Mouse (Mus musculus): ENCODE measurements around the gene Ddr1. TPM values are rescaled to one million over a fixed set of nuclear protein-coding genes. Genes with fewer than 3 reads are reported as not detected.
"Not testable (repeated sequence)": the region's sequence is repeated elsewhere in the genome, so short reads cannot be mapped to it uniquely, and the experiment has no call there.

The Ddr1 gene
- polyA plus RNA-seq, 1 experiment from 2014 or later, result 51.9 TPM

DNA sequence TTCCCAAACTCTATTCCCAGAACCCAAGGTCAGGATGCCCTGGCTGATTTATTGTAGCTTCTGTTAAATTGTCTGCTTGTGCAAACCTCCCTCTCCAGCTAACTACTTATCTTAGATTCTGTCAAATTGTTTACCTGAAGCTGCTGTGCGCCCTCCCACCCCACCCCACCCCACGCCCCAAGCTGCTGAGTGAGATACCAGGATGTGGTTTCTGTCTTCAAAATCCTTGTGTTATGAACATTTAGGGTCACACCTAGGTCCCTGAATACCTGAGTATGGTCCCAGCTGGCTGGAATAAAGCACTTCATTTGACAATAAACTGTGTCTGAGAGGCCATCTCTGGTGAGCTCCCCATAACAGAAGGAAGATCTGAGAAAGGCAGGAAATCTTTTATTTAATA, 30.1 kb upstream of the Ddr1 start:
- Histone ChIP-seq H3K9ac (no peak overlapping the region), H3K9me3 (no peaks in the 10 kb centered on the region)
- no peak for ATAC-seq (ENCODE audit: borderline replicate concordance, extremely low read depth, low FRiP score, low TSS enrichment)

DNA sequence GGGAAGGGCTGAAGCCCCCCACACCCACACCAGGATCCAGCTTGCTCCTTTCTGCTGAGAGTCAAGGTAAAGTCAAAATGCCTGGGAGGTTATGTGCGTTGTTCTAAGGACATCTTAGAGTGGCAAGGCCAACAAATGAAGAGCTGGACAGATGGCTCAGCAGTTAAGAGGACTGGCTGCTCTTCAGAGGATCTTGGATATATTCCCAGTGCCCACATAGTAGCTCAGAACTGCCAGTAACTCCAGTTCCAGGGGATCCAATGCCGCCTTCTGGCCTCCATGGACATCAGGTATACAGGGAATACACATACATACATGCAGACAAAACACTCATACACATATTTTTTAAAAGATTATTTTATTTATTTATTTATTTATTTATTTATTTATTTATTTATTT, 29.0 kb upstream of the Ddr1 start:
- Histone ChIP-seq H3K4me1 (no peaks in the 10 kb centered on the region; the same call in 1 of the 2 replicates), H3K4me2 (no peak overlapping the region), H3K27ac (no peak overlapping the region), H3K9me3 (no peaks in the 10 kb centered on the region), H3K4me3 (no peak overlapping the region), H3K36me3 (no peaks in the 10 kb centered on the region), H3K27me3 (no peaks in the 10 kb centered on the region), H3K9ac (no peak overlapping the region)
- WGBS, result 86% methylated on average over 2 of the region's 2 CpGs
- ATAC-seq (ENCODE audit: borderline replicate concordance, extremely low read depth, low FRiP score, low TSS enrichment), result no peak

More for the DNA sequence above, 30.1 kb upstream of the Ddr1 start:
- Histone ChIP-seq H3K4me2 (no peak overlapping the region), H3K27ac (no peak overlapping the region), H3K4me1 (no peaks in the 10 kb centered on the region; the same call in 1 of the 2 replicates), H3K4me3 (no peak overlapping the region), H3K27me3 (0 out of 2 replicates have a peak, but pooled peaks cover 8% of the 10 kb centered on the region), H3K36me3 (no peaks in the 10 kb centered on the region)
- WGBS, result 20% methylated on average over 2 of the region's 2 CpGs

DNA sequence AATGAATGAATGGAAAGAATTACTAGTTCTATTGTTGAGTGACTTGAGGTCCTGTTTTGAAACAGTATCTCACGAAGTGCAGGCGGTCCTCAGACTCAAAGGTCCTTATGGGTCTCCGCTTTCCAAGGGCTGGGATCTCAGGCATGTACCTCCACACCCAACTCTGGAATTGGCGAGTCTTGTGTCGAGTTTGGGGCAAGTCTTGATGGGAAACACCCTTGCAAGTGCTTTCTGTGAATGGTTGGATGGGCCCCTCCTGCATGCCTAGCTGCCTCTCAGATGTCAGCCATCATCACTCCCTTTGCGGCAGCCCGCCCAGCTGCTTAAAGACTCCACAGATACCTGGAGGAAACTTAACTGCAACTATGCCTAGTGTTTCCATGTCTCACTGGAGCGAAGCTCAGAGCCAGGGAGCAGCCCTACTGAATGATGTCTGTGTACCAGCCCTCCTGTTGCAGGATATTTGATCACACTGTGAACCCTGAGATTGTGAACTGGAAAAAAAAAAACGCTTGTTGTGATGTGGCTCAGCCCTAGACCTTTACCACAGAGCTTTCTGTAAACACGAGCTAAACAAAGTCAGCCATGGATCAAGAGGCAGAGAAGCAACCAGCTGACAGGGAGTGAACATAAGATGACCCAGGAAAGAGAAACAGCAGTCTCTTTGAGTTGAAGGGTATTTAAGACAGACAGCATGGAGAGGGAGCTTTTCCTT, 27.2 kb upstream of the Ddr1 start:
- 50% methylated on average over 10 of the region's 10 CpGs for WGBS
- ATAC-seq (ENCODE audit: borderline replicate concordance, extremely low read depth, low FRiP score, low TSS enrichment), result no peak
- Histone ChIP-seq H3K9ac (no peak overlapping the region), H3K4me2 (no peak overlapping the region), H3K27me3 (no peaks in the 10 kb centered on the region), H3K4me1 (no peaks in the 10 kb centered on the region; the same call in 1 of the 2 replicates), H3K36me3 (no peaks in the 10 kb centered on the region), H3K9me3 (no peaks in the 10 kb centered on the region), H3K4me3 (no peak overlapping the region), H3K27ac (no peak overlapping the region)

DNA sequence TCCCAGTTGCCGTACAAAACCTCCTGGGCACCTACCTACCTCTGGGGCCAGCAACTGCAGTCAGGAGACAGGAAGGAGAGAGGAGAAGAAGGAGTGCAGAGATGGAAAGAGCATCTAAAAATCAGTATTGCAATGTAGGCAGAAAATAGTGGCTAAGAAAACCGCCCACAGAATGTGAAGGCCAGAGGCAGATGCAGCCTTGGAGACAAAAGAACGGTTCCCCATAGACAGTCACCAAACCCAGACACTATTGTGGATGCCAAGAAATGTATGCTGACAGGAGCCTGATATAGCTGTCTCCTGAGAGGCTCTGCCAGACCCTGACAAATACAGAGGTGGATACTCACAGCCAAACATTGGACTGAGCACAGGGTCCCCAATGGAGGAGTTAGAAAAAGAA, 25.7 kb upstream of the Ddr1 start:
- not testable (repeated sequence) for H3K9ac ChIP-seq; H3K9me3 ChIP-seq; H3K4me3 ChIP-seq; H3K27ac ChIP-seq; H3K4me1 ChIP-seq; H3K4me2 ChIP-seq; H3K27me3 ChIP-seq; H3K36me3 ChIP-seq; ATAC-seq (ENCODE audit: borderline replicate concordance, extremely low read depth, low FRiP score, low TSS enrichment)
- 70% methylated on average over 3 of the region's 3 CpGs for WGBS

DNA sequence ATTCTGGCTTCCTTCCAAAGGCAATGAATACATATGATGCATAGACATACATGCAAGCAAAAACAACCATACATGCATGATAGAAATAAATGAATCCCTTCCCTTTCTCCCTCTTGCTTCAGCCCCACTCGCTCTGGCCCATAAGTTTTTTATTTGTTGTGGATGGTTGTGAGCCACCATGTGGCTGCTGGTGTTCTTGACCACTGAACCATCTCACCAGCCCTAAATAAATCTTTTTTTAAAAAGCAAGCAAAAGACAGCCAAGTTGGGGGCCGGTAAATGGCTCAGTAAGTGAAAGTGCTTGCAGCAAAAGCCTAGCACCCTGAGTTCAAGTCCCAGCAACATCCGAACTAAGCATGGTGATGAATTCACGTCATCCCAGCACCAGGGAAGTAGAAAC, 24.4 kb upstream of the Ddr1 start:
- H3K4me3 ChIP-seq, result no peak overlapping the region
- no peak overlapping the region for H3K9ac ChIP-seq
- no peak for ATAC-seq (ENCODE audit: borderline replicate concordance, extremely low read depth, low FRiP score, low TSS enrichment)
- no peaks in the 10 kb centered on the region; the same call in 1 of the 2 replicates for H3K27me3 ChIP-seq
- H3K27ac ChIP-seq, result no peak overlapping the region
- H3K36me3 ChIP-seq, result no peaks in the 10 kb centered on the region
- no peak overlapping the region for H3K4me2 ChIP-seq
- H3K4me1 ChIP-seq, result peaks cover 9% of the 10 kb centered on the region
- no peaks in the 10 kb centered on the region for H3K9me3 ChIP-seq
- WGBS, result 83% methylated on average over 4 of the region's 4 CpGs

DNA sequence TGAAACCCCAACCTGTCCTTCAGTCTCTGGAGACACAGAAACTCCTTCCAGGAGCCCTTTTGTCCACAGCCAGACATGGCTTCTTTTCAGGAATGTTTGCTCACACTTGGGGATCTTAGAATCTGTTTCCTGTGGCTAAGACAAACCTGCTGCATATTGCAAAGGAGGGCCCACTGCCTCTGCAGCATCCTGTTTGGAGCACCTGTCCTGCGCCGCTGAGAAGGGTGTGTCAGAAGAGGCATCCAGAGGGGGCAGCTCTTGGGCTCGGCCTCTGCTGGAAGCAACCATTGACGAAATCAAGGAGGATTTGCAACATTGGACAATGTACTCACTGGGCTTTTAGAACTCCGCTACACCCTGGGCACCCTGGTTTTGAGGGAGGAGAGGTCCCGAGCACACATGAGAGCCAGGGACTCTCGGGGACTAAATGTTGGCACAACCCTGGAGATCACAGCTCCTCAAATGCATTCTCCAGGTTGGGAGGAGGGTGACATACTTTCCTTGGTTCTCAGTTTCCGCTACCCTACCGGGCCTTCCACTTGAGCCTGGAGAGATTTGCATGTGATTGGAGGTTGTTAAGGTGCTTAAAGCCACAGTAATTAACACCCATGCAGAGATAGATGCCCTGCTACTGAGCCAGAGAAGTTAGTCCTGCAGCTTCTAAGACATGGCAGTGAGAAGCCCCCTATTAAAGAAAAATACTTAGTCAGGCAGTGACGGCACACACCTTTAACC, 23.2 kb upstream of the Ddr1 start:
- H3K27ac ChIP-seq, result no peak overlapping the region
- no peak overlapping the region for H3K4me2 ChIP-seq
- H3K9me3 ChIP-seq, result no peaks in the 10 kb centered on the region
- no peak for ATAC-seq (ENCODE audit: borderline replicate concordance, extremely low read depth, low FRiP score, low TSS enrichment)
- no peak overlapping the region for H3K9ac ChIP-seq
- no peaks in the 10 kb centered on the region; the same call in 1 of the 2 replicates for H3K27me3 ChIP-seq
- 38% methylated on average over 10 of the region's 10 CpGs for WGBS
- no peaks in the 10 kb centered on the region for H3K36me3 ChIP-seq
- H3K4me3 ChIP-seq, result no peak overlapping the region
- peaks cover 9% of the 10 kb centered on the region for H3K4me1 ChIP-seq

DNA sequence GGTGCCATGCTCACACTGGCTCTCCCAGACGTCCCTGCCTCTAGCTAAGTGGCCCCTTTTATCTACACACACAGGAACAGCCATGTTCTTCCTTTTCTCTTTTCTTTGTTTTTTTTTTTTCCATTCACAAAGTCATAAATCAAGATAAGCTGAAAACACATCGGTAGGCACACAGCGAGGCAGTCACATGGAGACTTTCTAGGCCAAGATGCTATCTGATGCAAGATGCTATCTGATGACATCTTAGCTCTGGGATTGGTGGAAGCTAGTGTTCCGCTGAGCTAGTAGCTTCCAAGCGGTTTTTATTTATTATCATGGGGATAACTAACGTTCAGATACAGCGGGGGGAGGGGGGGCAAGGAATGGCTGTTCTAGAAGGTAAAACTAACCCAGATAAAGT, 22.6 kb upstream of the Ddr1 start:
- no peak for ATAC-seq (ENCODE audit: borderline replicate concordance, extremely low read depth, low FRiP score, low TSS enrichment)
- Histone ChIP-seq H3K36me3 (no peaks in the 10 kb centered on the region), H3K4me1 (peaks cover 10% of the 10 kb centered on the region), H3K9me3 (no peaks in the 10 kb centered on the region), H3K27me3 (no peaks in the 10 kb centered on the region; the same call in 1 of the 2 replicates), H3K4me2 (no peak overlapping the region), H3K9ac (no peak overlapping the region), H3K27ac (no peak overlapping the region), H3K4me3 (no peak overlapping the region)
- WGBS, result 23% methylated on average over 7 of the region's 7 CpGs

DNA sequence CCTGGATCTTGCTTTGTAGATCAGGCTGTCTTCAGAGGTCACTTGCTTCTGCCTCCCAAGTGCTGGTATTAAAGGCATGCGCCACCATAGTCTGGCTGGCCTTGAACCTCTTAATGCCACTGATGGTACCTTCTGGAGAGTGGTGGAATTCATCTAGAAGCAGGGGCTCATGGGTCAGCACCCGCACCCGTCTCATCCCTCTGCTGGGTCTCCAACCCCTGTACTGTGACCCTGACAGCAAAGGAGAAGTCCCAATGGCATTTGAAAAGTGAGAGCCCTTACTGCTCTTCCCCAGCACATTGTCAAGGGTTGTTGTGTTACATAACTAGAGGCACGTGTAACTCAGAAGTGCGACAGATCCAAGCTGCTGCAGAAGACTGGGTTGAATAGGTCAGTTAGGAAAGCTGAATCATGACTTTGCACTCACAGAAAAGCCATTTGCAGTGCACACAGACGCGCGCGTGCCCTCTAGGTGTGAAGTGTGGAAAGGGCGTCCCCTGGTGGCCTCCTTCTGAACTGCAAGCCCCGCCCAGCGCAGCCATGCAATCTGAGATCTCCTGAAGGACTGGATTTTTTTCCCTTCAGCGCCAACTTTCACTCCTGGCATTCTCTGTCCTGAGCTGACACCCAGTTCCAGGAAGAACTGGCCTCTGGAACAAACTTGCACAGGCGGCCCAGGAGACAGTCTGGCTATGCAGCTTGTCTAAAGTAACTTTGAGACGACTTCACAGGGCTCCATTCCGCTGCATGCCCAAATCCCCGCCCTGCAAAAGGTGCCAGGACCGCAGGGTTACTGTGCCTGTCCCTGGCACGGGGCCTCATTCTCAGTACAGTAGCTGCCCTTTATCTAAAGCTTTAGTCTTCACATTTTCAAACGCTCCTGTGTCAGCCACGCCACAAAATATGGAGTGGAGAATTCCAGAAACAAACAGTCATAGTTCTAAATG, 21.1 kb upstream of the Ddr1 start:
- Histone ChIP-seq H3K36me3 (no peaks in the 10 kb centered on the region), H3K9me3 (no peaks in the 10 kb centered on the region), H3K9ac (no peak overlapping the region), H3K27me3 (no peaks in the 10 kb centered on the region; the same call in 1 of the 2 replicates), H3K4me2 (peak overlapping the region; percentile 39), H3K27ac (peak overlapping the region; percentile 18; the same call in 1 of the 2 replicates), H3K4me3 (no peak overlapping the region), H3K4me1 (peaks cover 24% of the 10 kb centered on the region)
- 19% methylated on average over 21 of the region's 21 CpGs for WGBS
- ATAC-seq (ENCODE audit: borderline replicate concordance, extremely low read depth, low FRiP score, low TSS enrichment), result peak; percentile 75

DNA sequence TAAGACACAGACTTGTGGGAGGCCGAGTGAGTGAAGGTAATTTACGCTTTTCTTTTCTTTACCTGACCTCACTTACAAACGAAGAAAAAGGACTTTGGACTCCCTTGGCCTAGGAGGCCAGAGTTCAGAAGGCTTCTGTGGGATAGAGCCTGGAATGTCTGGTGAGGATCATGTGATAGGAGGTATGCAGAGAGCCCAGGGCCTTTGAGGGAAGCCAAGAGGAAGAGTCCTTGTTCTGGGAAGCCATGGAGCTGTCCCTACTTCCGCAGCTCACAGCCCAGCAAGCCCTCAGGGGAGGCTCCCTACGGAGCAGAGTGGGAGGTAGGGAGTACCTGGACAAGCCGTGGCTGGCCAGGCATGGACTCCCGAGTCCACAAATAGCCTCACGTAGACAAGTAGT, 17.3 kb upstream of the Ddr1 start:
- WGBS, result 60% methylated on average over 8 of the region's 8 CpGs
- Histone ChIP-seq H3K27ac (no peak overlapping the region), H3K9ac (no peak overlapping the region), H3K4me2 (no peak overlapping the region), H3K27me3 (no peaks in the 10 kb centered on the region; the same call in 1 of the 2 replicates), H3K9me3 (no peaks in the 10 kb centered on the region), H3K4me1 (peaks cover 40% of the 10 kb centered on the region), H3K4me3 (no peak overlapping the region), H3K36me3 (no peaks in the 10 kb centered on the region)
- no peak for ATAC-seq (ENCODE audit: borderline replicate concordance, extremely low read depth, low FRiP score, low TSS enrichment)

DNA sequence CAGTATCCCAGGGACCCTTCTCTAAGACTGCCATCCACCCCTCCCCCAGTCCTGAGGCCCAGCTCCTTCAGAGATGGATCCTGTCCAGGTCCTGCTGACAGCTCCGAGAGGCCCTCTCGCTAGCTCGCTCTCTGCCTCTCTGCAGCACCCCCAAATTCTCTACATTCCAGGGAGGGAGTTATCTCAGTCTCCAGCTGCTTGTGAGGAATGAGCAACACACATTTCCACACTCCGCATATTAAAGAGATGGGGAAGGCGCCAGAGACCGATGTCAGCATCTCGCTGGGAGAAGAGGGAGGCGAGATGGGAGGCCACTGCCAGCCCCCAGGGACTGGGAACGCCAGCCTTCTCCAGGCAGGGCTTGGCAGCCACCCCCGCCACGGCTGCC, 15.9 kb upstream of the Ddr1 start:
- Histone ChIP-seq H3K4me1 (peaks cover 33% of the 10 kb centered on the region), H3K4me2 (peak overlapping the region; percentile 43), H3K4me3 (no peak overlapping the region; the same call in 1 of the 2 replicates)

DNA sequence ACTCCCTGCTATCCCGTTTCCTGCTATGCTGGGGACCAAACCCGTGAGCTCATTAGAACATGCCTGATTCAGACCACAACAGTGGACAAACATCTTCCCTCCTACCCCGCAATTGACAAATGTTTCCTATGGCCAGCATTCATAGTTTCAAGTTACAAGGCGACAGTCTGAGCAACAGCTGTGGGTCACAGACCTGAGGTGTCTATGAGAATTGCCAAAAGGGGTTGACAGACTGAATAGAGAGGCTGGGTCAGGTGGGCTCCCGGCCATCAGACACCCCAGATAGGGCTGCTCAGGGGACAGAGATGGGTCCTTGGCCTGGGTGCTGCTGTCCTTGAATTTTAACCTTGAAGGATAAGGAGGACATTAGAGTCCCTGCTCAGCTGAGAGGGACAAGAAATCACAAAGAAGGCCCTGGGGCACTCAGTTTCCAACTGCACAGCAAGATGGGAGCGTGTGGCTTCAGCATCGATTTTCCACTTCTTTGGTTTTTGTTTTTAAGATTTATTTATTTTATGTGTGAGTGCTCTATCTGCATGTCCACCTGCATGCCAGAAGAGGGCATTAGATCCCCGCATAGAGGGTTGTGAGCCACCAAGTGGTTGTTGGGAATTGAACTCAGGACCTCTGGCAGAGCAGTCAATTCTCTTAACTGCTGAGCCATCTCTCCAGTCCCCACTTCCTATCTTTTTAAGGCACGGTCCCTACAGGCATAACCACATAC, 15.4 kb upstream of the Ddr1 start:
- Histone ChIP-seq H3K27me3 (no peaks in the 10 kb centered on the region; the same call in 1 of the 2 replicates), H3K9me3 (no peaks in the 10 kb centered on the region), H3K4me1 (peaks cover 31% of the 10 kb centered on the region), H3K9ac (no peak overlapping the region), H3K4me2 (peak overlapping the region; percentile 43), H3K27ac (peak overlapping the region; percentile 77), H3K4me3 (no peak overlapping the region), H3K36me3 (no peaks in the 10 kb centered on the region)
- peak; percentile 64 for ATAC-seq (ENCODE audit: borderline replicate concordance, extremely low read depth, low FRiP score, low TSS enrichment)
- 31% methylated on average over 9 of the region's 9 CpGs for WGBS

More for the DNA sequence above, 15.9 kb upstream of the Ddr1 start:
- under 1% methylated on average over 11 of the region's 11 CpGs for WGBS
- peak overlapping the region; percentile 77 for H3K27ac ChIP-seq
- ATAC-seq (ENCODE audit: borderline replicate concordance, extremely low read depth, low FRiP score, low TSS enrichment), result peak; percentile 86
- H3K27me3 ChIP-seq, result no peaks in the 10 kb centered on the region; the same call in 1 of the 2 replicates
- no peaks in the 10 kb centered on the region for H3K9me3 ChIP-seq
- H3K36me3 ChIP-seq, result no peaks in the 10 kb centered on the region
- no peak overlapping the region for H3K9ac ChIP-seq

Data from lung, embryonic 15.5 days (tissue).